Mouse (Mus musculus) heart, postnatal 0 days (tissue): ENCODE data around the gene Lamb1.

ENCODE experiments used
- CTCF ChIP-seq: IDR thresholded peaks from 2 replicates; pipeline ENCODE4 v1.5.1; 2016; ENCODE audit warnings: antibody characterized with exemption, control low read depth, low read depth
- EP300 ChIP-seq: IDR thresholded peaks from 2 replicates; pipeline ENCODE4 v1.6.1; 2016; ENCODE audit warnings: antibody characterized with exemption, low read depth

GRCm38 (mm10) chr12:31302266-31302665 lies 37.2 kb downstream of the Lamb1 start:
- no peak for TF ChIP-seq CTCF
- TF ChIP-seq EP300 = no peak
